Mouse (Mus musculus) G1E (cell line): Measurements from ENCODE around the gene Bok. TPM values are rescaled to one million over a fixed set of nuclear protein-coding genes. Genes with fewer than 3 reads are reported as not detected.

Experiments
- ATAC-seq: 2 replicates; pipeline ENCODE4 v1.8.0; 2016; ENCODE audit warnings: mild to moderate bottlenecking; ENCODE audit not compliant: insufficient number of reproducible peaks, poor library complexity, low FRiP score, severe bottlenecking; ENCODE audit errors: extremely low read depth
- DNase-seq: peaks from one replicate; pipeline ENCODE4 v3.0.0; 2012; ENCODE audit warnings: low spot score
- H3K27me3 ChIP-seq: 2 replicates; pipeline ENCODE4 v1.6.1; 2012; ENCODE audit warnings: mild to moderate bottlenecking, low read length, inconsistent platforms; ENCODE audit not compliant: insufficient read depth
- H3K36me3 ChIP-seq: replicated peaks from 2 replicates; pipeline ENCODE3; 2012; ENCODE audit warnings: mild to moderate bottlenecking, inconsistent platforms
- H3K4me1 ChIP-seq: 2 replicates; pipeline ENCODE4 v1.6.1; 2012; ENCODE audit warnings: low read depth, low read length, inconsistent platforms, mixed read lengths; ENCODE audit not compliant: insufficient read depth
- H3K4me3 ChIP-seq: 2 replicates; pipeline ENCODE4 v1.5.1; 2012; ENCODE audit warnings: low read depth, mild to moderate bottlenecking, inconsistent platforms, low read length, moderate library complexity, mixed read lengths
- H3K9me3 ChIP-seq: replicated peaks from 2 replicates; pipeline ENCODE4 v1.6.1; 2012; ENCODE audit warnings: inconsistent platforms
- CTCF ChIP-seq: IDR thresholded peaks from 2 replicates; pipeline ENCODE4 v1.5.1; 2012; ENCODE audit warnings: low read depth, low read length, inconsistent platforms, mixed read lengths
- GATA1 ChIP-seq: IDR thresholded peaks from 2 replicates; pipeline ENCODE4 v1.6.1; 2012; ENCODE audit warnings: borderline replicate concordance, low read length, inconsistent platforms, mixed read lengths
- GATA2 ChIP-seq: IDR thresholded peaks from 2 replicates; pipeline ENCODE4 v1.6.1; 2012; ENCODE audit warnings: low read depth, low read length, inconsistent platforms, borderline replicate concordance
- POLR2AphosphoS5 ChIP-seq: IDR thresholded peaks from 2 replicates; pipeline ENCODE4 v1.6.1; 2012; ENCODE audit warnings: low read depth, low read length, inconsistent platforms; ENCODE audit not compliant: insufficient replicate concordance
- TAL1 ChIP-seq: conservative IDR thresholded peaks from 2 replicates; pipeline ENCODE4 v1.6.1; 2012; ENCODE audit warnings: low read depth, low read length, inconsistent platforms, mixed read lengths
- polyA plus RNA-seq: library from polyadenylated mRNA; stranded (reverse); fragments of >175 nt; gene quantifications from 2 replicates; pipeline ENCODE4 v1.2.3, GENCODE M21; 2012
- total RNA-seq, 2 experiments: library from RNA; stranded (forward) in 1 of 2; stranded (reverse) in 1 of 2; fragments of 200-1000 nt in 1 of 2; fragments of >200 nt in 1 of 2; fragmentation: Nextera tagmentation in 1 of 2; gene quantifications; 2 replicates each; pipeline ENCODE4 v1.2.3; 2014 to 2017

Bok gene
- total RNA-seq (2014; fragmentation: Nextera tagmentation): not detected in 2 replicates
- total RNA-seq (2017): 0.41 TPM in 1 of 2 replicates, not detected in the other
- not detected in 2 replicates for polyA plus RNA-seq

DNA sequence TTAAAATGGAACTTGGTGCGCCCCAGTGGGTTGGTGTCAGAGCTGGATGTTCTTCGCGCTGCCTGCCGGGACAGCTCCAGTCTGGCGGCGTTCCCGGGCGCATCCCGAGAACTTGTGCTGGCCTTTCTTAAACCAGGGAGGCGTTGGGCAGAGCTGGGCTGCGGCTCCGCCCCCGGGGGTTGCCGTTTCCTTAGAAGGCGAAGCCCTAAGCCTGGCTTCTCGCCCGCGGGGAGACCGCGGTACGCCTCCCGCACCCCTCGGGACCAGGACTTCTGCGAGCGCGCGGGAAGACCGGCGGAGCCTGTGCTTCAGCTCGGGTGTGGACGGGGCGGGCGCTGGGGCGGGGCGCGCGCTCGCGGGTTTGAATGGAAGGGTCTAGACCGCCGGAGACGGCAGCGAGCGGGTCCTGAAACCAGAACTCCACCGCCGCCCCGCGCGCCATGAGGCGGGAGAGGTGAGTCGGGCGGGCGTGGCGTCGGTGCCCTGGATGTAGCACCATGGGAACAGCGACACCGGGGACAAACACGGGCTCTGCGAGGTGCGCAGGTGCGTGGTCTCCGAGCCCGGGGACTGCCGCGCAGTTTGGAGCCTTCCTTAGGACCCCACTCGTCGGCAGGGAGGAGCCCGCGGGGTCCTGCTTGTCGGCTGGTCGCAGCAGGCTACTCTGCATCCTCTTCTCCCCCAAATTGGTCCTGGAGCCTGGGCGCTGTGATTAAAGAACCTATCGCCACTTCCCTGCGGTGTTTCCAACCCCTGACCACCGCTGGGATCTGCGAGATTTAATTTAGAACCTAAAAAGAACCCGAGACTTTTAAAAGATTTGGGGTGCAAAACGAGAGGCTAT lies at the start of gene Bok:
Gene Bok (plus strand): TSS at position 260 of the 844 bp plus-strand sequence.
- TF ChIP-seq GATA1: no peak
- TF ChIP-seq CTCF: no peak
- TF ChIP-seq POLR2AphosphoS5: no peak
- no peak for TF ChIP-seq GATA2
- TF ChIP-seq TAL1: no peak
- DNase-seq (no peak), ATAC-seq (no peak)
- no peaks in the 10 kb centered on the region for H3K36me3 ChIP-seq
- H3K9me3 ChIP-seq: peaks cover 6% of the 10 kb centered on the region; the same call in 1 of the 2 replicates
- no peak within 1 kb of the TSS for H3K4me3 ChIP-seq
- H3K27me3 ChIP-seq: peaks cover 32% of the 10 kb centered on the region
- H3K4me1 ChIP-seq: peaks cover 2% of the 10 kb centered on the region; the same call in 1 of the 2 replicates

DNA sequence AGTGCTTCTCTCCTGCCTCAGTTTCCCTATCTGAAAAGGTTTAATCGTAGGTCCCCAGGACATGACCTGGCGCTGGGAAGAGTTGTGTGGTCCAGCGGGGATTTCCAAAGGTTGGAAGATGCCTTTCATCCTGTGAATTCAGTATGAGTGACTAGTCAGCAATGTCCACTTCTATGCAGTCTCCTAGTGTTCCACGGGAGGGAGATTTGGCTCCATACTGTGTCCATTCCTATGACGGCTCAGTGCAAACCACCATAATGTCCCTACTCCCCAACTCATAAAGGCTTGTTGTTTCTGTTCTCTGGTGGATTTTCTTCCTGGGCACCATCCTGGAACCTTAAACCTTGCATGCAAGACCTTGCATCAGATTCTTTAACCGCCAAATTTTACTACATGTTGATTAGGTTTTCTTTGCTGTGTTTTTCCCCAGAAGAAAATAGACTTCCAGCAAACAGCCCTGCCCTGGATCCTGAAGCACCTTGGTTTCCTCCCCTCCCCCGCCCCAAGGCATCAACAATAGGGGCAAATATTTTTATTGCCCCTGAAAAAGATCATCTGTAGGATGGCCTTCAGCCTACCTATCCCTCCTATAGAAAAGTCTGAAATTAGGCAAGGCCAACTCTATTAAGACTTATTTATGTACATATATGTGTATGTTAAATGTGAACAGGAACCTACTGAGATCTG lies 49.1 kb upstream of the Bok start:
- no peak for TF ChIP-seq GATA2
- no peak for TF ChIP-seq POLR2AphosphoS5
- TF ChIP-seq GATA1: no peak

DNA sequence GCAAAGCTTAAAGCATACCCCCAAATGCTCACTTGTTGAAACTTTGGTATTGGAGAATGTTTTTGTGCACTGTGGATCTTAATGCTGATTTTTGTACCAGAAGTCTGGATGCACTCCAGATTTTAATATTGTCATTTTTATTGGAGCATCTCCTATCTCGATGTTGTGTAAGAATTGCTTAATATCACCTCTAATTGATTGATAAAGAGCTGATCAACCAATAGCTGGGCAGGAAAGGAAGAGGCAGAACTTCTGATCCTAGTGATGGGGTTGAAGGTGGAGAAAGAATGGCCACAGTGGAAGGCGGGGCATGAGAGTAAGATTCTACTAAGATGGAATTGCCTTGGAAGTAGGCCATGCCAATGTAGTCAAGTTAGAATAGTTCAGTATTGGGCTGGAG lies 43.5 kb upstream of the Bok start:
- Histone ChIP-seq H3K27me3 (peaks cover 5% of the 10 kb centered on the region; the same call in 1 of the 2 replicates), H3K9me3 (no peaks in the 10 kb centered on the region), H3K36me3 (no peaks in the 10 kb centered on the region), H3K4me1 (no peaks in the 10 kb centered on the region), H3K4me3 (no peak overlapping the region)
- ATAC-seq (no peak), DNase-seq (no peak)
- no peak for TF ChIP-seq CTCF
- TF ChIP-seq POLR2AphosphoS5: no peak
- TF ChIP-seq GATA2: no peak
- no peak for TF ChIP-seq TAL1
- TF ChIP-seq GATA1: no peak

More for the DNA sequence above, 49.1 kb upstream of the Bok start:
- H3K36me3 ChIP-seq: peaks cover 20% of the 10 kb centered on the region
- ATAC-seq: no peak
- no peaks in the 10 kb centered on the region for H3K9me3 ChIP-seq
- no peak for DNase-seq
- peaks cover 5% of the 10 kb centered on the region; the same call in 1 of the 2 replicates for H3K27me3 ChIP-seq
- peaks cover 33% of the 10 kb centered on the region for H3K4me1 ChIP-seq
- H3K4me3 ChIP-seq: peak overlapping the region; percentile 91; the same call in 1 of the 2 replicates

DNA sequence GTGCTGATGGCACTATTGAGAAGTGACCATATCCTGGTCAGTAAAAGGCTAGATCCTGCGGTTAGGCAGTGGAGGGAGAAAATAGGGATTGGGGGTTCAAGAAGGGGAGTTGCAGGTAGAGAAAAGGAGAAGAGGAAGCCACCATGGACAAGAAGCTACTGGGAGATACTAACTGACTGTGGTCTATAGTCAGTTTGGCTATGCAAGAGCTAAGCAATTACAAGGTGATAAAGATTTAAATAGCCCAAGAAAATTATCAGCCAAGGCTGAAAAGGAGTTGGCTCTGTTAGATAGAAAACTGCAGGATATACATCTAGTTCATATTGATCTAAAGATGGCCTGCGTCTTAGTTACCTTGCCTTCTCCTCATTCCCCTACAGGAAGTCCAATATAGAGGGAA lies 42.8 kb upstream of the Bok start:
- no peak for TF ChIP-seq GATA2
- TF ChIP-seq POLR2AphosphoS5: no peak
- no peak for TF ChIP-seq GATA1
- TF ChIP-seq CTCF: no peak
- no peak for TF ChIP-seq TAL1
- peaks cover 8% of the 10 kb centered on the region for H3K27me3 ChIP-seq

DNA sequence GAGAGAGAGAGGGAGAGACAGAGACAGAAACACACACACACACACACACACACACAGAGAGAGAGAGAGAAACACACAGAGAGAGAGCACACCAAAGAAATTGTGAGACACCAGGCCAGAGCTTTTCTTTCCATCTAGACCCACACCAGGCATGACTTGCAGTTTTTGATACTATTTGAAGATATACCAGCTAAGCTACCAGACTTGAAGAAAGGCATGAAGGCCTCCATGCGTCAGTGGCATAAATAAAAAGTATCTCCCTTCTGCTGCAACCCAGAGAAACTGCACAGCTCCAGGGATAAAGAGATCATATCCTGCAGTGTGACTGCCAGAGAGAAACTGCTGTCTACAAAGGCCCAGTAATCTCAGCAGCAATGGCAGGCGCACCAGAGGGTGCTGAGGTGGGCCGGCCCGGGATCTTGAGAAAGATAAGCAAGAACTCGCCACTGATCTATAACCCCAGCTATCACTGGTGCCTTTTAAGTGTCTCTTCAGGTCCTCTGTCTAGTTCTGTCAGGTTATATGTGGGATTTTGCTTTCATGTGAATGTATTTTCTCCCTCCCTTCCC lies 35.8 kb upstream of the Bok start:
- ATAC-seq (peak; percentile 45), DNase-seq (peak; percentile 46)
- H3K36me3 ChIP-seq: no peaks in the 10 kb centered on the region
- H3K4me1 ChIP-seq: peaks cover 16% of the 10 kb centered on the region
- peaks cover 12% of the 10 kb centered on the region for H3K27me3 ChIP-seq
- no peak for TF ChIP-seq POLR2AphosphoS5
- no peaks in the 10 kb centered on the region for H3K9me3 ChIP-seq
- H3K4me3 ChIP-seq: no peak overlapping the region

More for the DNA sequence above, 42.8 kb upstream of the Bok start:
- ATAC-seq (no peak), DNase-seq (no peak)
- Histone ChIP-seq H3K36me3 (no peaks in the 10 kb centered on the region), H3K9me3 (no peaks in the 10 kb centered on the region), H3K4me3 (no peak overlapping the region), H3K4me1 (no peaks in the 10 kb centered on the region)

DNA sequence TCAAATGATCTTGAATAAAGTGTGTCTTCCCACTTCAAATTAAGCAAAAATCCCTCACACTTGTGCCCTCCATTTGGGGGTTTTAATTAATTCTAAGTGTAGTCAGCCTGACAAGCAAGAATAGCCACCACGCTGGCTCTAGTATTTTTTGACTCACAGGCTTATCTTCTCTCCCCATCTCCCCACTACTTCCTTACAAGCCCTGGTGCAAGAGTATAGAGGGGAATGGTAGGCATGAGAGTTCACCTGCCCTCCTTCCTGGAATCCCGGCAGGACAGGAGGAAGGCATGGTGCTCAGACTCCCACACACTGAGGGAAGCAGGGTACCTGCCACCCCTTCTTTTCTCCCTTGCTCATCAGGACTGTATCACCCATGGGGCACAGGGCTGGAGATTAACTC lies 31.2 kb upstream of the Bok start:
- no peak overlapping the region for H3K4me3 ChIP-seq
- H3K4me1 ChIP-seq: peaks cover 13% of the 10 kb centered on the region
- ATAC-seq (no peak; the same call in 1 of the 2 replicates), DNase-seq (no peak)
- H3K27me3 ChIP-seq: peaks cover 27% of the 10 kb centered on the region
- TF ChIP-seq POLR2AphosphoS5: no peak
- TF ChIP-seq GATA1: no peak
- TF ChIP-seq GATA2: no peak
- TF ChIP-seq CTCF: no peak
- H3K36me3 ChIP-seq: no peaks in the 10 kb centered on the region
- H3K9me3 ChIP-seq: no peaks in the 10 kb centered on the region

DNA sequence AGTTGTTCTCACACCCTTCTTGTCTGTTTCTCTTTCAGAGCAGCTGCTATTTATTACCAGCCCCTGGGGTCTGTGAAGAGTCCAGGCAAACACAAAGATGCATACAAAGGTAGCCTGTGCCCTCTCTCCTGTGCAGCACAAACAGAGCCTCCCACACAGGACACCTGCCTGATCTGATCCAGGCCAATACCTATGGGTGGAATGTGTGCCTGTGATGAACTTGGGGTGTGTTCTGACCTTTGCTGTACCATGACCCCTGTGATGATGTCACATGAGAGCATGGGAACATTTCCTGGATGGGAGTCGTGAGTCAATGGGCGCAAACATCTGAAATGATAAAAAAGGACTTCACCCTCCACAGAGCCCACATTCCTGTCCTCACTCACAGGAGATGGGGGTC lies 30.7 kb upstream of the Bok start:
- Histone ChIP-seq H3K27me3 (peaks cover 29% of the 10 kb centered on the region), H3K4me3 (no peak overlapping the region), H3K4me1 (peaks cover 7% of the 10 kb centered on the region), H3K36me3 (no peaks in the 10 kb centered on the region), H3K9me3 (no peaks in the 10 kb centered on the region)
- no peak for TF ChIP-seq GATA1
- no peak for TF ChIP-seq GATA2
- no peak for TF ChIP-seq POLR2AphosphoS5
- no peak for TF ChIP-seq CTCF
- TF ChIP-seq TAL1: no peak
- ATAC-seq: no peak
- no peak for DNase-seq
